Mouse (Mus musculus) lung, postnatal 0 days (tissue): ENCODE results near the gene Myo19. TPM values are rescaled to one million over a fixed set of nuclear protein-coding genes. Genes with fewer than 3 reads are reported as not detected.

Experiments used
- ATAC-seq: fragments of 200-750 bp; cut with Nextera tagmentation; 2 replicates; pipeline ENCODE4 v1.8.0; 2017; ENCODE audit warnings: moderate library complexity
- DNase-seq: peaks from one replicate; pipeline ENCODE4 v3.0.0-alpha.2; 2016; ENCODE audit warnings: low spot score
- H3K27ac ChIP-seq: fragments of 300-500 bp; sonication (generic); 2 replicates; pipeline ENCODE4 v1.5.1; 2014; ENCODE audit warnings: antibody characterized with exemption, mild to moderate bottlenecking, low read length, mixed read lengths
- H3K27me3 ChIP-seq: fragments of 300-500 bp; sonication (generic); replicated peaks from 2 replicates; pipeline ENCODE4 v1.6.1; 2014; ENCODE audit warnings: low read length, mixed read lengths; ENCODE audit not compliant: insufficient read depth
- H3K36me3 ChIP-seq: fragments of 300-500 bp; sonication (generic); 2 replicates; pipeline ENCODE4 v1.6.1; 2014; ENCODE audit warnings: low read length, mixed read lengths; ENCODE audit not compliant: insufficient read depth
- H3K4me1 ChIP-seq: fragments of 300-500 bp; sonication (generic); 2 replicates; pipeline ENCODE4 v1.6.1; 2014; ENCODE audit warnings: antibody characterized with exemption, low read depth, low read length, mixed read lengths; ENCODE audit not compliant: insufficient read depth
- H3K4me2 ChIP-seq: fragments of 300-500 bp; sonication (generic); replicated peaks from 2 replicates; pipeline ENCODE4 v1.6.1; 2014; ENCODE audit warnings: low read depth, mild to moderate bottlenecking, low read length, moderate library complexity, mixed read lengths
- H3K4me3 ChIP-seq: fragments of 300-500 bp; sonication (generic); 2 replicates; pipeline ENCODE4 v1.5.1; 2014; ENCODE audit warnings: low read depth, low read length
- H3K9ac ChIP-seq: fragments of 300-500 bp; sonication (generic); replicated peaks from 2 replicates; pipeline ENCODE4 v1.6.1; 2014; ENCODE audit warnings: low read depth, mild to moderate bottlenecking
- H3K9me3 ChIP-seq: fragments of 300-500 bp; sonication (generic); 2 replicates; pipeline ENCODE4 v1.6.1; 2016; ENCODE audit warnings: low read length, mixed read lengths
- CTCF ChIP-seq: IDR thresholded peaks from 2 replicates; pipeline ENCODE4 v1.5.1; 2016; ENCODE audit warnings: antibody characterized with exemption, mild to moderate bottlenecking
- EP300 ChIP-seq: IDR thresholded peaks from 2 replicates; pipeline ENCODE4 v1.6.1; 2016; ENCODE audit warnings: antibody characterized with exemption, mild to moderate bottlenecking, control low read depth
- WGBS: fragments of 180-500 bp; shearing (Covaris S2); extraction: QIAGEN DNeasy Blood & Tissue Kit; methylation state at CpG from one replicate; pipeline ENCODE4 v1.1.7; 2014; 5-methylcytosine and 5-hydroxymethylcytosine counted together
- polyA plus RNA-seq: library from polyadenylated mRNA; unstranded; fragments of >200 nt; fragmentation: Nextera tagmentation; extraction: Ambion mirVana; gene quantifications from 2 replicates; pipeline ENCODE4 v1.2.1, GENCODE M21; 2015

The Myo19 gene
- polyA plus RNA-seq, 1 experiment from 2014 or later = 2.6 TPM

DNA sequence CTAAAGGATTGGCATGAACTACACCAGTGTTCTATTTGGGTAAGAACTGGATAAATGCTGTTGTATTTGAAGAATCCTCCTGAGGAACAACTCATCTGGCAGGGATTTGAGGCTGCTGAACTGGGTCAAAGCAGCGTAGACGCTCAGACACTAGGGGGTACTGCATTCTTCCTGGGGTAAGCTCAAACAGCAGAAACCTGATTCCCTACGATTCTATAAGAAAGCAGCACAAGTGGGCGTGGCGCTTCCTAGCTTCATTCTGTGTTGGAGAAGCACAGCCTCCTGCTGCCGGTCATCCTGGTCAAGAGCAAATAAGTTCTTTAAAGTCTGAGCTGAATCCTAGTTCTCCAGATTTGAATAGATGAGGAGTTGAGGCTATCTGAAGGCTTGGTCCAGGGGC is 52.3 kb downstream of the Myo19 start:
- 9% methylated on average over 6 of the region's 6 CpGs for WGBS
- TF ChIP-seq CTCF (no peak), EP300 (no peak)
- DNase-seq = no peak
- Histone ChIP-seq H3K4me1 (no peaks in the 10 kb centered on the region), H3K36me3 (no peaks in the 10 kb centered on the region), H3K9ac (no peak overlapping the region), H3K4me2 (no peak overlapping the region), H3K9me3 (no peaks in the 10 kb centered on the region), H3K27me3 (no peaks in the 10 kb centered on the region), H3K27ac (no peak overlapping the region), H3K4me3 (no peak overlapping the region)
- no peak for ATAC-seq

DNA sequence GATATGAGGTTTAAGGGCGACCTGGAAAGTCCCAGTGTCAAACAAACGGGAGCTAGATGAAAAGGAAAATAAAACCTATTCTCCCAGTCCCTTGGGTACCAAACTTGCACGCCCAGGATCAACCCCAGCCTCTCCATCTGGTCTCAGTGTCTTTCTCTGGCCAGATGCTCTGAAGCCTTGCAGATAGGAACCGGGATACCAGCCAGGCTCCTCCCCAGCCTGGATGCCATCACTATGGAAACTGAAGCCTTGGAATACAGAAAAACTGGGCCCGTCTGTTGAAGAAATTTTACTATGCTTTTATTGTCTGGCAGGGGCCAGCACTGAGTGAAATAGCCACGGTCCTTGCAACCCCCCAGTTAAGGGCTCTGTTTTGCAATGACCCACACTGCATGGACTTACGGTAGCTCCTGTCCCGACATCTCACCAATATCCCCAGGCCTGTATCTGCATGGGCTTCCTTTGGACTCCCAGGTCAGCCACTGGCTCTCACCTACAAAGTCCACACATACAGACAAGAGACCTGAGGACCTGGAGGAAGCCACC is 59.6 kb downstream of the Myo19 start:
- DNase-seq (no peak), ATAC-seq (no peak)
- H3K9me3 ChIP-seq = no peaks in the 10 kb centered on the region
- 58% methylated on average over 8 of the region's 8 CpGs for WGBS
- H3K27me3 ChIP-seq = peaks cover 7% of the 10 kb centered on the region; the same call in 1 of the 2 replicates
- no peak overlapping the region for H3K27ac ChIP-seq
- TF ChIP-seq EP300 (no peak), CTCF (no peak)
- no peak overlapping the region for H3K9ac ChIP-seq
- no peaks in the 10 kb centered on the region for H3K36me3 ChIP-seq
- no peaks in the 10 kb centered on the region for H3K4me1 ChIP-seq
- H3K4me3 ChIP-seq = no peak overlapping the region
- H3K4me2 ChIP-seq = no peak overlapping the region

DNA sequence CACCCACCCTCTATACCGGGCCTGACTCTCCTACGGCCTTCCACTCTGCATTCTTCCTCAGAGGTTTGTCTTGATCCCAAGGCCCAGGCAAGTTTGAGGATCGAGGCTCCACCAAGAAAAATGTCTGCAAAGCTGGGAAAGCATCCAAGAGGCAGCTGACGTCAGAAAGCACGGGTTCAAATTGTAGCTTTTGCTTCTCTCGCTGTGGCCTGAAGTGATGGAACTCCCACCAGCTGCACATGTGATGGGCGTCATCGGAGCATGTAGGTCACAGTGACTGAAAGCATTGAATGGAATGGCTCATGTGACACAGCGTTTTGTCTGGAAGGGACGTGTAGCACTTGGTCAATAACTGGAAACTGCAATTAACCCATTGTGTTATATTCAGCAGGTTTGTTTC is 60.2 kb downstream of the Myo19 start:
- no peak for ATAC-seq
- no peaks in the 10 kb centered on the region for H3K36me3 ChIP-seq

DNA sequence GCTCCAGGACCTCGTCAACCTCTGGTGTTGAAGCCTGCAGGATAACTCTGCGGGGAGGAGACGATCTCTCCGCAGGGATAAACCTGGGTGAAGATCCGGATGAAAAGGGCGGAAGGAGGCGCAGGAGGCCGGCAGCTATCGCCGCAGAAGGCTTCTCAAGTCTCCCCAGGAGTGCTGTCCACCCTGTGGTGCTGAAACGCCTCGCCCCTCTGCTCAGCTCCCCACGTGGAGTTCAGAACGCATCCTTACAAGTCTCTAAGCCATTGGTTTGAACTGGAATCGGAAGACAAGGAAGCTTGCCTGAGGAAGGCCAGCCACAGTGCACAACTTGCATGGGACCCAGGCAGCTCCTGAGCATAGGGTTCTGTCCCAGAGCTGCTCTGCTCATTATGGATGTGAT is 64.0 kb downstream of the Myo19 start:
- TF ChIP-seq EP300 (no peak), CTCF (peak; percentile 53)
- ATAC-seq = peak; percentile 67
- no peak overlapping the region for H3K4me3 ChIP-seq
- H3K27ac ChIP-seq = no peak overlapping the region
- no peak overlapping the region for H3K4me2 ChIP-seq
- H3K9ac ChIP-seq = no peak overlapping the region
- peaks cover 8% of the 10 kb centered on the region for H3K27me3 ChIP-seq
- WGBS = under 1% methylated on average over 15 of the region's 15 CpGs
- DNase-seq = peak; percentile 86
- no peaks in the 10 kb centered on the region for H3K36me3 ChIP-seq
- no peaks in the 10 kb centered on the region for H3K9me3 ChIP-seq
- no peaks in the 10 kb centered on the region for H3K4me1 ChIP-seq

More for the DNA sequence above, 60.2 kb downstream of the Myo19 start:
- no peaks in the 10 kb centered on the region for H3K4me1 ChIP-seq
- no peak overlapping the region for H3K27ac ChIP-seq
- no peaks in the 10 kb centered on the region for H3K9me3 ChIP-seq
- no peak overlapping the region for H3K9ac ChIP-seq
- TF ChIP-seq CTCF = no peak
- no peak for TF ChIP-seq EP300
- H3K4me2 ChIP-seq = no peak overlapping the region
- WGBS = 68% methylated on average over 10 of the region's 10 CpGs
- DNase-seq = no peak
- H3K4me3 ChIP-seq = no peak overlapping the region
- peaks cover 8% of the 10 kb centered on the region; the same call in 1 of the 2 replicates for H3K27me3 ChIP-seq

DNA sequence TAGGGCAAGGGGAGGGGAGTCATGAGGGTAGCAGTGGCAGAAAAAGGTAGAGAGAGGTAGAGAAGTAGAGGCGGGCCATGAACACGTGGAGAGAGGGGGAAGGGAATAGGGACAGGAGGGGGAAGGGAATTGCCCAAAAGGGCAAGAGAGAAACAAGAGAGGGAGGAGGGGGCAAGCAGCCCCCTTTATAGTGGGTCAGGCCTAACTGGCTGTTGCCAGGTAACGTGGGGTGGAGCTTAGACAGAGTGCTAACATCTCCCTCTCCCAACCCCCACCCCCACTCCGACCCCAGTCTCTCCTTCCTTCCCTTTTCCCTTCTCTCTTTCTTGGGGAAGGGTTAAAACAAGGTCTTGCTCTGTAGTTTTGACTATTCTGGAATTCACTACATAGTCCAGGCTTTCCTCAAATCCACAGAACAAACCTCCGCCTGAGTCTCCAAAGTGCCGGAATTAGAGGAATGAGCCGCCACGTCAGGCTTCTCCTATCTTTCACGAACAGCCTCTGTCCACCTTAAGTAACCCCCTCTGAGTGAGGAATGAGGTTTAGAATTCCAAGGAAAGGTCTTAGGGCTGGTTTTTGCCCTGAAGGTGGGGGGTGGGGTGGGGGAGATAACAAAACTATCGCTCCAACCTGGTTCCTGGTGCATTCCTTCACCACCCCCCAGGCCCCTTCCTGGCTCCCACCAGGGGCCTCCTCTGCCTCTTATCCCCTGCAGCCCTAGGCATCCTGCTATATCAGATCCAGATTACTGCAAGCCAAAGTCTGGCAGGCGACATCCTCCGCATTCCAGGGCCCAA is 64.9 kb downstream of the Myo19 start:
- no peak for ATAC-seq
- H3K4me3 ChIP-seq = no peak overlapping the region
- WGBS = 4% methylated on average over 11 of the region's 12 CpGs

DNA sequence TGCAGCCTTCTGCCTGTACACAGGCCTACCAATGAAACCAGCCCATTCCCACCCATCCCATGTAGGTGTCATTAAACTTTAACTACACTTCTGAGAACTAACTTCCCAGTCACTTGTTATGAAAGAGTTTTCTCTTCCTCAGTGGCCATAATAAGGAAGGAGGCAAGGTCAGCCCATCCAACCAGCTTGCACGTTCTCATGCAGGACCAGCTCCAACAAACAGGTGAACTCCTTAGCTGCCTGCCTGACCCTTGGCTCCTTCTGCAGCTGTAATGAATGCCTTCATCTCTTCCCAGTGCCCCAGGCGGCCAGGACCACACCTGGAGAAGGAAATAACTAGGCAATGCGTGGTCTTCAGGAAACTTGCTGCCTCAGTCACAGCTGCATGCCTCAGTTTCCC is 65.9 kb downstream of the Myo19 start:
- DNase-seq (no peak), ATAC-seq (no peak)
- 29% methylated on average over 3 of the region's 3 CpGs for WGBS
- H3K4me1 ChIP-seq = no peaks in the 10 kb centered on the region
- H3K36me3 ChIP-seq = no peaks in the 10 kb centered on the region
- H3K4me3 ChIP-seq = no peak overlapping the region
- H3K4me2 ChIP-seq = no peak overlapping the region
- no peak overlapping the region for H3K27ac ChIP-seq
- no peaks in the 10 kb centered on the region for H3K9me3 ChIP-seq
- H3K27me3 ChIP-seq = peaks cover 8% of the 10 kb centered on the region
- H3K9ac ChIP-seq = no peak overlapping the region
- TF ChIP-seq CTCF (no peak), EP300 (no peak)

More for the DNA sequence above, 64.9 kb downstream of the Myo19 start:
- H3K4me2 ChIP-seq = no peak overlapping the region
- no peaks in the 10 kb centered on the region for H3K9me3 ChIP-seq
- DNase-seq = no peak
- H3K9ac ChIP-seq = no peak overlapping the region
- TF ChIP-seq EP300 (no peak), CTCF (no peak)
- no peak overlapping the region for H3K27ac ChIP-seq
- H3K4me1 ChIP-seq = no peaks in the 10 kb centered on the region
- no peaks in the 10 kb centered on the region for H3K36me3 ChIP-seq
- peaks cover 8% of the 10 kb centered on the region for H3K27me3 ChIP-seq
